Mouse (Mus musculus) MEL (cell line): ENCODE data around the gene Qars.

Experiments used
- BHLHE40 ChIP-seq: IDR thresholded peaks from 2 replicates; pipeline ENCODE4 v1.6.1; 2012; ENCODE audit warnings: low read depth, mild to moderate bottlenecking, inconsistent platforms, low read length, improper control_type of control experiment, borderline replicate concordance
- CTCF ChIP-seq, 3 experiments: IDR thresholded peaks in 2 of 3; conservative IDR thresholded peaks in 1 of 3; 2 replicates each; pipeline ENCODE4 v1.5.1; 2011 to 2012; ENCODE audit warnings: low read length in 3 of 3, low read depth in 2 of 3, mild to moderate bottlenecking in 2 of 3, improper control_type of control experiment in 1 of 3, inconsistent platforms in 1 of 3, mixed read lengths in 1 of 3, moderate library complexity in 1 of 3; ENCODE audit not compliant: control insufficient read depth in 1 of 3, insufficient read depth in 1 of 3, poor library complexity in 1 of 3, severe bottlenecking in 1 of 3
- MXI1 ChIP-seq: IDR thresholded peaks from 2 replicates; pipeline ENCODE4 v1.6.1; 2011; ENCODE audit warnings: mild to moderate bottlenecking, low read depth, low read length, improper control_type of control experiment
- POLR2AphosphoS2 ChIP-seq: IDR thresholded peaks from 2 replicates; pipeline ENCODE4 v1.6.1; 2011; ENCODE audit warnings: low read length, improper control_type of control experiment
- USF1 ChIP-seq: IDR thresholded peaks from 2 replicates; pipeline ENCODE4 v1.6.1; 2014; ENCODE audit warnings: low read depth, mild to moderate bottlenecking, inconsistent platforms, low read length, improper control_type of control experiment, moderate library complexity
- ZNF384 ChIP-seq: IDR thresholded peaks from 2 replicates; pipeline ENCODE4 v1.6.1; 2012; ENCODE audit warnings: low read depth, mild to moderate bottlenecking, inconsistent platforms, low read length, improper control_type of control experiment

DNA sequence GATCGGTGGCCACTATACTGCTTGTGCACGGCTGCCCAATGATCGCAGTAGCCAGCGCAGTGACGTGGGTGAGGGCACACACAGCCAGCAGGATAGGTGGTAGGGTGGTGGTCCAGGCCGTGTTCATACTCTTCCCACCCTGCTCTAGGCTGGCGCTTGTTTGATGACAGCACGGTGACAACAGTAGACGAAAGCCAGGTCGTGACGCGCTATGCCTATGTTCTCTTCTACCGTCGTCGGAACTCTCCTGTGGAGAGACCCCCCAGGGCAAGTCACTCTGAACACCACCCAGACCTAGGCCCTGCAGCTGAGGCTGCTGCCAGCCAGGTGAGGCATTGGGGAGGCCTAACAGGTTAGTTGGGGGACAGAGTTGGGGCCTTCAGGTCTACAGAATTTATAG is 7.6 kb upstream of the Qars start:
- TF ChIP-seq CTCF (IDR thresholded peaks at IDR 0.05 in 2 of 3, conservative IDR thresholded peaks at IDR 0.05 in 1 of 3; ENCODE audit: control insufficient read depth in 1 of 3, insufficient read depth in 1 of 3, low read depth in 2 of 3, low read length in 3 of 3, poor library complexity in 1 of 3, severe bottlenecking in 1 of 3) (no peak), POLR2AphosphoS2 (no peak), USF1 (no peak), ZNF384 (no peak), MXI1 (no peak), BHLHE40 (no peak)
